Mouse (Mus musculus) ES-E14 (cell line): Measurements from ENCODE around the gene Dgkd. TPM values are rescaled to one million over a fixed set of nuclear protein-coding genes. Genes with fewer than 3 reads are reported as not detected.

ENCODE experiments used
- DNase-seq: peaks from one replicate; pipeline ENCODE4 v3.0.0-alpha.2; 2013; ENCODE audit warnings: low read depth, low spot score
- H3K27ac ChIP-seq: 2 replicates; pipeline ENCODE4 v1.5.1; 2012; ENCODE audit warnings: low read depth, mild to moderate bottlenecking, low read length, moderate library complexity, mixed read lengths; ENCODE audit not compliant: poor library complexity, insufficient read depth, severe bottlenecking
- H3K36me3 ChIP-seq: 2 replicates; pipeline ENCODE4 v1.6.1; 2012; ENCODE audit warnings: mild to moderate bottlenecking, low read length, moderate library complexity, mixed read lengths; ENCODE audit not compliant: control insufficient read depth, poor library complexity, insufficient read depth, severe bottlenecking
- H3K4me1 ChIP-seq, 2 experiments: fragments of 150-350 bp in 1 of 2; sonication (generic) in 1 of 2; 2 replicates each; pipeline ENCODE4 v1.6.1; 2012; ENCODE audit warnings: low read length in 2 of 2, mild to moderate bottlenecking in 1 of 2, mixed read lengths in 1 of 2; ENCODE audit not compliant: control insufficient read depth in 2 of 2, insufficient read depth in 2 of 2, poor library complexity in 1 of 2
- H3K4me3 ChIP-seq, 2 experiments: fragments of 150-350 bp in 1 of 2; sonication (generic) in 1 of 2; 2 replicates each; pipeline ENCODE4 v1.5.1; 2012; ENCODE audit warnings: low read length in 2 of 2, low read depth in 1 of 2, mild to moderate bottlenecking in 1 of 2, mixed read lengths in 1 of 2; ENCODE audit not compliant: insufficient read depth in 1 of 2, poor library complexity in 1 of 2, severe bottlenecking in 1 of 2
- H3K9ac ChIP-seq: 2 replicates; pipeline ENCODE4 v1.6.1; 2012; ENCODE audit warnings: low read depth, mild to moderate bottlenecking, low read length, mixed read lengths; ENCODE audit not compliant: poor library complexity, insufficient read depth, severe bottlenecking
- H3K9me3 ChIP-seq: fragments of 150-350 bp; sonication (generic); 2 replicates; pipeline ENCODE4 v1.6.1; 2012; ENCODE audit warnings: low read depth, mild to moderate bottlenecking, low read length; ENCODE audit not compliant: control insufficient read depth, insufficient read depth
- CHD2 ChIP-seq: IDR thresholded peaks from 2 replicates; pipeline ENCODE4 v1.6.1; 2014; ENCODE audit warnings: mild to moderate bottlenecking, low read depth, low read length, inconsistent platforms
- HCFC1 ChIP-seq: IDR thresholded peaks from 2 replicates; pipeline ENCODE4 v1.6.1; 2012; ENCODE audit warnings: low read length, inconsistent platforms, borderline replicate concordance; ENCODE audit not compliant: insufficient read depth
- MAFK ChIP-seq: IDR thresholded peaks from 2 replicates; pipeline ENCODE4 v1.6.1; 2014; ENCODE audit warnings: mild to moderate bottlenecking, low read depth, low read length, inconsistent platforms; ENCODE audit not compliant: insufficient read depth
- ZC3H11A ChIP-seq: IDR thresholded peaks from 2 replicates; pipeline ENCODE4 v1.6.1; 2012; ENCODE audit warnings: low read depth, mild to moderate bottlenecking, inconsistent platforms, low read length, borderline replicate concordance
- ZNF384 ChIP-seq: IDR thresholded peaks from 2 replicates; pipeline ENCODE4 v1.6.1; 2012; ENCODE audit warnings: low read depth, low read length, inconsistent platforms
- in situ Hi-C, 2 experiments: fragments of 600-800 bp; cut with MboI; formaldehyde crosslinking; loops; one replicate each; pipeline ENCODE4 v1.15.1; 2025; ENCODE audit warnings: low sequenced_read_pairs in 2 of 2, inconsistent platforms in 1 of 2; ENCODE audit not compliant: unreplicated experiment in 2 of 2
- total RNA-seq: library from RNA; depleted of rRNA; stranded (reverse); fragments of 300-350 nt; gene quantifications from 2 replicates; pipeline ENCODE4 v1.2.3, GENCODE M21; 2012; rRNA removed

The Dgkd gene
- total RNA-seq, 1 experiment: 37.4 TPM

GRCm38 (mm10) chr1:87982291-87982690 lies 129.2 kb downstream of the Dgkd start:
- Histone ChIP-seq H3K9me3 (no peaks in the 10 kb centered on the region), H3K9ac (no peak overlapping the region), H3K27ac (no peak overlapping the region), H3K36me3 (no peaks in the 10 kb centered on the region; the same call in 1 of the 2 replicates), H3K4me3 (no peak overlapping the region), H3K4me1 (no peaks in the 10 kb centered on the region)
- TF ChIP-seq ZNF384: no peak
- no peak for TF ChIP-seq CHD2
- no peak for TF ChIP-seq ZC3H11A
- TF ChIP-seq HCFC1: no peak
- TF ChIP-seq MAFK: no peak
- no peak for DNase-seq
- in situ Hi-C loops: no loop called here

- in situ Hi-C loops: no loop called here
- Histone ChIP-seq H3K36me3 (peaks cover 2% of the 10 kb centered on the region), H3K27ac (no peak overlapping the region), H3K4me3 (no peak overlapping the region), H3K9ac (no peak overlapping the region), H3K4me1 (no peaks in the 10 kb centered on the region), H3K9me3 (no peaks in the 10 kb centered on the region)
- DNase-seq: no peak
- TF ChIP-seq ZC3H11A (no peak), CHD2 (no peak), MAFK (no peak), HCFC1 (no peak), ZNF384 (no peak)
Observed at GRCm38 (mm10) chr1:87992716-87993115, 139.6 kb downstream of the Dgkd start.

Other genes with a start within 250 kb of the Dgkd start
- gene Inpp5d, start 233.0 kb upstream of the Dgkd start, total RNA-seq: 39.5 and 52.4 TPM in 2 replicates
- gene Atg16l1, start 97.4 kb upstream of the Dgkd start, total RNA-seq: 63.4 and 77.1 TPM in 2 replicates
- gene Sag, start 49.6 kb upstream of the Dgkd start, total RNA-seq: 1.3 and 1.7 TPM in 2 replicates
- 8.9 and 10.4 TPM in 2 replicates for gene Usp40, start 155.3 kb downstream of the Dgkd start, total RNA-seq
- gene Ugt1a10, start 202.1 kb downstream of the Dgkd start, total RNA-seq: not detected in 2 replicates
- gene Ugt1a9, start 217.5 kb downstream of the Dgkd start, total RNA-seq: not detected in 2 replicates
- gene Ugt1a8, start 234.5 kb downstream of the Dgkd start, total RNA-seq: not detected in 2 replicates
- gene Ugt1a7c, start 241.8 kb downstream of the Dgkd start, total RNA-seq: 0.09 TPM in 1 of 2 replicates, not detected in the other
- 0.11 and 0.13 TPM in 2 replicates for gene Ugt1a6b, start 250.0 kb downstream of the Dgkd start, total RNA-seq